Mouse (Mus musculus): Measurements from ENCODE around the gene Lpp. TPM values are rescaled to one million over a fixed set of nuclear protein-coding genes. Genes with fewer than 3 reads are reported as not detected.
A peak's percentile ranks its signal among the peaks of the same experiment; 100 is the strongest.

The Lpp gene
- polyA plus RNA-seq, 1 experiment: 0.09 TPM

- Histone ChIP-seq H3K4me1 (no peaks in the 10 kb centered on the region), H3K9me3 (no peaks in the 10 kb centered on the region), H3K4me3 (replicated peaks) (no peak overlapping the region), H3K36me3 (replicated peaks; ENCODE audit: low read length) (no peaks in the 10 kb centered on the region), H3K27me3 (replicated peaks) (no peaks in the 10 kb centered on the region)
- TF ChIP-seq GATA1 (IDR thresholded peaks at IDR 0.05; ENCODE audit: borderline replicate concordance, low read length) (no peak), FLI1 (IDR thresholded peaks at IDR 0.05; ENCODE audit: low read length) (no peak)
Measured at GRCm38 (mm10) chr16:24513228-24513627, 119.9 kb downstream of the Lpp start.

GRCm38 (mm10) chr16:24514802-24515727, 121.8 kb downstream of the Lpp start:
- no peaks in the 10 kb centered on the region for H3K9me3 ChIP-seq
- no peak overlapping the region for H3K4me3 ChIP-seq (replicated peaks)
- H3K27me3 ChIP-seq (replicated peaks): no peaks in the 10 kb centered on the region
- no peaks in the 10 kb centered on the region for H3K4me1 ChIP-seq
- H3K36me3 ChIP-seq (replicated peaks; ENCODE audit: low read length): no peaks in the 10 kb centered on the region
- TF ChIP-seq GATA1 (IDR thresholded peaks at IDR 0.05; ENCODE audit: borderline replicate concordance, low read length): no peak
- no peak for TF ChIP-seq FLI1 (IDR thresholded peaks at IDR 0.05; ENCODE audit: low read length)

GRCm38 (mm10) chr16:24516993-24517392, 123.7 kb downstream of the Lpp start:
- H3K4me3 ChIP-seq (replicated peaks): no peak overlapping the region
- H3K4me1 ChIP-seq: no peaks in the 10 kb centered on the region
- no peaks in the 10 kb centered on the region for H3K36me3 ChIP-seq (replicated peaks; ENCODE audit: low read length)
- TF ChIP-seq GATA1 (IDR thresholded peaks at IDR 0.05; ENCODE audit: borderline replicate concordance, low read length) (no peak), FLI1 (IDR thresholded peaks at IDR 0.05; ENCODE audit: low read length) (no peak)
- no peaks in the 10 kb centered on the region for H3K27me3 ChIP-seq (replicated peaks)
- no peaks in the 10 kb centered on the region for H3K9me3 ChIP-seq

GRCm38 (mm10) chr16:24517501-24518042, 124.3 kb downstream of the Lpp start:
- H3K4me3 ChIP-seq (replicated peaks): peak overlapping the region; percentile 43
- H3K4me1 ChIP-seq: no peaks in the 10 kb centered on the region
- H3K9me3 ChIP-seq: no peaks in the 10 kb centered on the region
- no peaks in the 10 kb centered on the region for H3K36me3 ChIP-seq (replicated peaks; ENCODE audit: low read length)
- H3K27me3 ChIP-seq (replicated peaks): no peaks in the 10 kb centered on the region
- no peak for TF ChIP-seq FLI1 (IDR thresholded peaks at IDR 0.05; ENCODE audit: low read length)
- TF ChIP-seq GATA1 (IDR thresholded peaks at IDR 0.05; ENCODE audit: borderline replicate concordance, low read length): no peak

- no peaks in the 10 kb centered on the region for H3K9me3 ChIP-seq
- H3K4me3 ChIP-seq (replicated peaks): no peak overlapping the region
- TF ChIP-seq GATA1 (IDR thresholded peaks at IDR 0.05; ENCODE audit: borderline replicate concordance, low read length) (no peak), FLI1 (IDR thresholded peaks at IDR 0.05; ENCODE audit: low read length) (no peak)
- no peaks in the 10 kb centered on the region for H3K36me3 ChIP-seq (replicated peaks; ENCODE audit: low read length)
- no peaks in the 10 kb centered on the region for H3K4me1 ChIP-seq
- H3K27me3 ChIP-seq (replicated peaks): no peaks in the 10 kb centered on the region
Measured at GRCm38 (mm10) chr16:24518785-24519184, 125.5 kb downstream of the Lpp start.

GRCm38 (mm10) chr16:24527219-24527618, 133.9 kb downstream of the Lpp start:
- no peaks in the 10 kb centered on the region for H3K36me3 ChIP-seq (replicated peaks; ENCODE audit: low read length)
- TF ChIP-seq GATA1 (IDR thresholded peaks at IDR 0.05; ENCODE audit: borderline replicate concordance, low read length) (no peak), FLI1 (IDR thresholded peaks at IDR 0.05; ENCODE audit: low read length) (no peak)
- no peaks in the 10 kb centered on the region for H3K27me3 ChIP-seq (replicated peaks)
- no peaks in the 10 kb centered on the region for H3K4me1 ChIP-seq
- H3K4me3 ChIP-seq (replicated peaks): no peak overlapping the region
- peaks cover 14% of the 10 kb centered on the region; the same call in 1 of the 2 replicates for H3K9me3 ChIP-seq

- H3K36me3 ChIP-seq (replicated peaks; ENCODE audit: low read length): no peaks in the 10 kb centered on the region
- H3K27me3 ChIP-seq (replicated peaks): no peaks in the 10 kb centered on the region
- H3K4me1 ChIP-seq: no peaks in the 10 kb centered on the region
- no peak overlapping the region for H3K4me3 ChIP-seq (replicated peaks)
- H3K9me3 ChIP-seq: peaks cover 10% of the 10 kb centered on the region; the same call in 1 of the 2 replicates
- TF ChIP-seq GATA1 (IDR thresholded peaks at IDR 0.05; ENCODE audit: borderline replicate concordance, low read length) (no peak), FLI1 (IDR thresholded peaks at IDR 0.05; ENCODE audit: low read length) (no peak)
Measured at GRCm38 (mm10) chr16:24531681-24532080, 138.4 kb downstream of the Lpp start.

- TF ChIP-seq FLI1 (IDR thresholded peaks at IDR 0.05; ENCODE audit: low read length) (no peak), GATA1 (IDR thresholded peaks at IDR 0.05; ENCODE audit: borderline replicate concordance, low read length) (no peak)
- no peak overlapping the region for H3K4me3 ChIP-seq (replicated peaks)
Measured at GRCm38 (mm10) chr16:24535221-24535620, 141.9 kb downstream of the Lpp start.

GRCm38 (mm10) chr16:24536261-24536660, 143.0 kb downstream of the Lpp start:
- Histone ChIP-seq H3K4me3 (replicated peaks) (no peak overlapping the region), H3K4me1 (no peaks in the 10 kb centered on the region), H3K36me3 (replicated peaks; ENCODE audit: low read length) (no peaks in the 10 kb centered on the region), H3K9me3 (no peaks in the 10 kb centered on the region), H3K27me3 (replicated peaks) (no peaks in the 10 kb centered on the region)
- TF ChIP-seq GATA1 (IDR thresholded peaks at IDR 0.05; ENCODE audit: borderline replicate concordance, low read length) (no peak), FLI1 (IDR thresholded peaks at IDR 0.05; ENCODE audit: low read length) (no peak)

More at GRCm38 (mm10) chr16:24535221-24535620, 141.9 kb downstream of the Lpp start:
- no peaks in the 10 kb centered on the region for H3K4me1 ChIP-seq
- H3K27me3 ChIP-seq (replicated peaks): no peaks in the 10 kb centered on the region
- H3K36me3 ChIP-seq (replicated peaks; ENCODE audit: low read length): no peaks in the 10 kb centered on the region
- no peaks in the 10 kb centered on the region for H3K9me3 ChIP-seq

GRCm38 (mm10) chr16:24539003-24539402, 145.7 kb downstream of the Lpp start:
- H3K9me3 ChIP-seq: no peaks in the 10 kb centered on the region
- no peaks in the 10 kb centered on the region for H3K36me3 ChIP-seq (replicated peaks; ENCODE audit: low read length)
- no peak overlapping the region for H3K4me3 ChIP-seq (replicated peaks)
- no peaks in the 10 kb centered on the region for H3K4me1 ChIP-seq
- H3K27me3 ChIP-seq (replicated peaks): no peaks in the 10 kb centered on the region
- no peak for TF ChIP-seq FLI1 (IDR thresholded peaks at IDR 0.05; ENCODE audit: low read length)
- no peak for TF ChIP-seq GATA1 (IDR thresholded peaks at IDR 0.05; ENCODE audit: borderline replicate concordance, low read length)

Measured in megakaryocyte, embryonic 14.5 days (primary cell).